Mouse (Mus musculus): ENCODE data around the gene Serpinb9b.

DNA sequence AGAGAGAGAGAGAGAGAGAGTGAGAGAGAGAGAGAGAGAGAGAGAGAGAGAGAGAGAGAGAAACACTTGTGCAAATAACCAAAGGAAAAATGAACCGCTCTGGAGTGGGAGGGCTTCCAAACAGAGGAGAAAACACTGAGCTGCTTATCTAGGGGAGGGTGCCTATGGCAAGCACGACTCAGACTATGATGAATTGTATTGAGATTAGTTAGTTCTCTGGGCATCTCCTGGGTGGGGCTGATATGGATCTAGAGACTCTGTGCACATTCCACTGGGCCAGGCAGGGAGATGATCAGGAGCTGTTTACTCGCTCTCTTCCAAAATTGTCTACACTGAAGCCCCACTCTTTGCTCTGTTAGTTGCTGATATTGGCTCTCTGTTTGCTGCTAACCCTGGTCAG, 24.5 kb downstream of the Serpinb9b start:
- TF ChIP-seq POLR2A (IDR thresholded peaks at IDR 0.05; ENCODE audit: low read depth, low read length): no peak
- no peak for TF ChIP-seq CTCF (IDR thresholded peaks at IDR 0.05; ENCODE audit: extremely low read depth, insufficient read length, insufficient replicate concordance, low read depth, low read length)

Data from small intestine, adult 2 months (tissue).